Mouse (Mus musculus) macrophage (primary cell): ENCODE data around the gene Mnat1. TPM values are rescaled to one million over a fixed set of nuclear protein-coding genes. Genes with fewer than 3 reads are reported as not detected.

ENCODE experiments used
- H3K27ac ChIP-seq: fragments of 350-480 bp; formaldehyde crosslinking; 2 replicates; pipeline ENCODE4 v1.9.0; 2021
- H3K36me3 ChIP-seq: fragments of 350-480 bp; formaldehyde crosslinking; 2 replicates; pipeline ENCODE4 v1.9.0; 2021; ENCODE audit errors: inconsistent target
- H3K4me3 ChIP-seq: fragments of 350-480 bp; formaldehyde crosslinking; 2 replicates; pipeline ENCODE4 v1.9.0; 2021; ENCODE audit errors: inconsistent target
- H3K79me2 ChIP-seq: fragments of 350-480 bp; formaldehyde crosslinking; 2 replicates; pipeline ENCODE4 v1.9.0; 2021; ENCODE audit errors: inconsistent target
- WGBS: methylation state at CpG from one replicate; pipeline ENCODE4 v1.1.7; 2026; ENCODE audit warnings: inconsistent platforms; ENCODE audit not compliant: missing documents; 5-methylcytosine and 5-hydroxymethylcytosine counted together
- polyA plus RNA-seq: library from polyadenylated mRNA; stranded (reverse); fragments of 250-400 nt; gene quantifications from 3 replicates; pipeline ENCODE4 v1.2.4, GENCODE M21; 2018; ENCODE audit warnings: inconsistent platforms

The Mnat1 gene
- polyA plus RNA-seq, 1 experiment from 2014 or later = 12.3 TPM

DNA sequence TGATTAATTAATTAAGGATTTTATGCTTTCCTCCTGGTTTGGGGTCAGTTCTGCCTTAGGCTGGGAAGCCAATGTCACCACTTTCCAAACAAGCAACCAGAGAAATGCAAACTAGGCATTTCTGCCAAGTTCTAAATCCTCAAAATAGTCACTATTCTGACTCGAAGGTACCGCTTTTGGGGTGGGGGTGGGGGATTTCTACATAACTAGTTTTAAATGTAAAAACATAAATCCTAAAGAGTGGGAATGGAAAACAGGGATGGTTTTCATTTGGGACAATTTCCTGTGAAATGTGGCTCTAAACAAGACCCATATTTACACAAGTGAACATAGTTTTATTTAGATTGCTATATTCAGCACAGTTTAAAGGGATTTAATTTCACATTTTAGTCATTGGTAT lies 109.1 kb downstream of the Mnat1 start:
- Histone ChIP-seq H3K27ac (no peak overlapping the region), H3K36me3 (no peaks in the 10 kb centered on the region), H3K4me3 (no peak overlapping the region), H3K79me2 (no peaks in the 10 kb centered on the region)
- WGBS = 77% methylated on average over 2 of the region's 2 CpGs

DNA sequence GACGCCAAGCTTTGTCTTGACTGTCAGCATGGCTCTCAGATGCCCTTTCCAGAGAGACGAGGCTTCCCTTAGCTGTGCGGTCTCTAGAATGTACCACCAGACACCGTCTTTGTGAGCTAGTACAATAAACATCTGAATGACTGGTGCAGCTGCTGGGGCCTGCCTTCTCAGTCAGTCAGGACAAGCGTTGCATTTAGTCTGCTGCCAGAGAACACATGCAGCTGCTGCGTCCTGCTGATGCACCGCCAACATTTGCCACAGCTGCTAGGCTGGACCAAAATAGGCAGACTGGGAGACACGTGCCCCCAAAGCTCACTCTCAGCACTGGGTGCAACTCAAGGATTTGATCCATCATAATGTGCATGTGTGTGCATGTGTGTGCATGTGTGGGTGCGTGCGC lies 118.4 kb downstream of the Mnat1 start:
- WGBS = 98% methylated on average over 10 of the region's 10 CpGs

DNA sequence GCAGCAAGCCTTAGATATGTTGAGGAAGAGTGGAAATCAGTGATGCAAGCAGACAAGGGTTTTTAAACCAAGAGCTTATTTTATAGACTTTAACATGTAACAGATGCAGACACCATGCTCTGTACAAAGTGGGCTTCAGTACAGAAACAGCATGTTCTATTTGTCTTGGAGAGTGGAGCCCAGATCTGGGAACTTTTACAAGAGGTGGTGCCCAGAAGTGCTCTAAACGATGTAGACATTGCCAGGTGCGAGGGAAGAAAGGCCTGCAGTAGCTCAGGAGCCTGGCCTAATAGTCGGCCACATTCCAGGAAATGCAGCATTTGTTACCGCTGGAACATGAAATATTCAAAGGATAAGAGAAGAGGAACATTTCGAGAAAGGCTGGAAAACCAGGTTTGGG lies 122.2 kb downstream of the Mnat1 start:
- WGBS = 97% methylated on average over 5 of the region's 5 CpGs
- H3K36me3 ChIP-seq = no peaks in the 10 kb centered on the region
- H3K27ac ChIP-seq = no peak overlapping the region
- H3K79me2 ChIP-seq = no peaks in the 10 kb centered on the region
- H3K4me3 ChIP-seq = no peak overlapping the region

More for the DNA sequence above, 118.4 kb downstream of the Mnat1 start:
- no peaks in the 10 kb centered on the region for H3K36me3 ChIP-seq
- H3K4me3 ChIP-seq = no peak overlapping the region
- no peaks in the 10 kb centered on the region for H3K79me2 ChIP-seq
- H3K27ac ChIP-seq = no peak overlapping the region

DNA sequence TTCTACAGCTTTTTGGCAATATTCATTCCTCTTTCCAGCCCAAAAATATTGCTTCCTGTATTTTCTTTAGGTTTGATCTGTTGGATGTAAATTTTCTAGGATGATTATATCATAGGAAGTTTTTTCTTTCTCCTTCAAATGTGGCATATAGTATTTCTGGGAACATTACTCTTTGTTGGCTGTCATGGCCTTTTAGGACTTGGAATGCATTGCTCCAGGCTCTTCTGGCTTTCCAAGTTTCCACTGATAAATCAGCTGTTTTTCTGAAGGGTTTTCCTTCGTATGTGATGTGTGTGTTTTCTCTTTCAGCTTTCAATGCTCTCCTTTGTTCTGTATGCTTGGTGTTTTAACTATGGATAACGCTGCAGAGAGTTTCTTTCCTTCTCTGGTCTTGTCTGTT lies 131.5 kb downstream of the Mnat1 start:
- no peaks in the 10 kb centered on the region for H3K79me2 ChIP-seq
- H3K36me3 ChIP-seq = no peaks in the 10 kb centered on the region
- 100% methylated on average over 1 of the region's 2 CpGs for WGBS
- no peak overlapping the region for H3K27ac ChIP-seq
- no peak overlapping the region for H3K4me3 ChIP-seq

DNA sequence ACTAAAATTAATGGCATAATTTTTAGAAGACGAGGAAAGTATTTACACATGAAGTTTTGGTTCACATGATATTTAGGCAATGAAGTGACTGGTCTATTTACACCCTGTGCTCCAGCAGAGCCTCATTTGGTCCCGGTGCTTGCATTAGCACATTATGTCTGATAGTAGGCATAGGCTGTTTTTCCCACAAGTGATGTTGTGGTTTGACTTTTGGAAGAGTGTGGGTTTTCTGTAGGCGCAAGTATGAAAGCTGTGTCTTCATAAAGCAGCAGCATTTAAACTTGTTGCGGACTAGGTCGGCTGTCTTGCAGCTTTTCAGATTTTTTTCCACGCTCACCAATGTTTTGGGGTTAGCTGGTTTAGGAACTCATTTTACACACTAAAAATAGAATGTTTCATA lies 135.8 kb downstream of the Mnat1 start:
- H3K36me3 ChIP-seq = no peaks in the 10 kb centered on the region
- H3K4me3 ChIP-seq = no peak overlapping the region
- H3K27ac ChIP-seq = no peak overlapping the region
- H3K79me2 ChIP-seq = no peaks in the 10 kb centered on the region
- WGBS = 97% methylated on average over 6 of the region's 6 CpGs

DNA sequence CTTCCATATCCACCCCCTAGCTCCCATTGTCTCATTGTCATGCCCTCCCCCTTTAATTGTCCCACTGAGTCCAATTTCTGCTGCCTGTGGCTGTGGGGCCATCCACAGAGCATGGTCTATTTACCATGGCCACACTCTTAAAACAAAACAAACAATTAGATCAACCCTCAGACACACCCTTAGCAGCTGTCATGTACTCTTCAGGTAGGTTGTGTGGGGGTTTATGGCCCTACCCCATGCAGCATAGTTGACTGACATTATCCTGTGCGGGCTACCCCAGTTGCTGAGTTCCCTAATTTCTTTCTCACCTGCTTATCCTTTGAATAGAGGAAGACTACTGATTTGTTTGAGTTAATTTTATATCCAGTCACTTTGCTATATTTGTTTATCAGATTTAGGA lies 136.8 kb downstream of the Mnat1 start:
- no peaks in the 10 kb centered on the region for H3K79me2 ChIP-seq
- H3K36me3 ChIP-seq = no peaks in the 10 kb centered on the region
- H3K4me3 ChIP-seq = no peak overlapping the region
- 95% methylated on average over 1 of the region's 1 CpGs for WGBS
- no peak overlapping the region for H3K27ac ChIP-seq

DNA sequence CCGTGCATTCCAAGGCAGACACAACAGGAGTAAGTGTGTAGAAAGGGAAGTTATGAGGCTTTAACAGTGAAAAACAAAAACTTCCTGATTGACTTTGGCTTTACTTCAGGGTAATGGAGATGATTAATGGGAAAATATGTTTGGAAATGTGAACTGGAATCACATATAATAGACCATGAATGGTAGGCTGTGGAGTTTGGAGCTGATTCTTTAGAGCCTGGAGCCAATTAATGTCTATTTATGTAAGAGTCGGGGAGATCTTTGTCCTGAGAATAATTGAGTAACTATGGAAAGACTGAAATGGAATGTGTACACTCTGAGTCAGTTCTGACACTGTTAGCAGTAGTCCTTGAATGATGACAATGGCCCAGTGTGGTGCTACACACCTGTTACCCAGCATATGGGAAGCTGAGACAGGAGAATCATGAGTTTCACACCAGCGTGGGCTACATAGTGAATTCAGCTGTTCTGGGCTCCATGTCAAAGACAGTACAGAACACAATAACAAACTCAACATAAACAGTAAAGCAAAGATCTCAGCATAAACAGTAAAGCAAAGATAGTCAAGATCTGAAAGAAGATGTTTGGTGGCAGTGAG lies 142.0 kb downstream of the Mnat1 start:
- H3K27ac ChIP-seq = no peak overlapping the region
- 97% methylated on average over 3 of the region's 3 CpGs for WGBS
- H3K4me3 ChIP-seq = no peak overlapping the region
- H3K36me3 ChIP-seq = no peaks in the 10 kb centered on the region
- no peaks in the 10 kb centered on the region for H3K79me2 ChIP-seq

DNA sequence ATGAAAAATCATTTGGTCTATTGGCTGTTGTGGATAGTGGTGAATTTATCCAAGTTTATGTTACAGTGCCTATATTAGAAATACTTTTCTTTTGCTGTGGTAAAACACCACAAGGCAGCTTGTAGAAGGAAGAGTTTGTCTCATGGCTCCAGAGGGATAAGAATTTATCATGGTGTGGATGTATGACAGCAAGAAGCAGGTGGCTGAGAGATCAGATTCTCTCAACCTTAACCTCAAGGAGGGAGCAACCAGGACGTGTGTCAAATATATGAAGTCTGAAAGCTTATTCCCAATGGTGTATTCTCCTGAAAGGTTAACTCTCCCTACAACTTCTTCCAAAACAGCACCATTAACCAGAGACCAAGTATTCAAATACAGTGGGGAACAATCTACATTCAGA lies 143.1 kb downstream of the Mnat1 start:
- WGBS = 100% methylated on average over 1 of the region's 1 CpGs
- no peak overlapping the region for H3K4me3 ChIP-seq

DNA sequence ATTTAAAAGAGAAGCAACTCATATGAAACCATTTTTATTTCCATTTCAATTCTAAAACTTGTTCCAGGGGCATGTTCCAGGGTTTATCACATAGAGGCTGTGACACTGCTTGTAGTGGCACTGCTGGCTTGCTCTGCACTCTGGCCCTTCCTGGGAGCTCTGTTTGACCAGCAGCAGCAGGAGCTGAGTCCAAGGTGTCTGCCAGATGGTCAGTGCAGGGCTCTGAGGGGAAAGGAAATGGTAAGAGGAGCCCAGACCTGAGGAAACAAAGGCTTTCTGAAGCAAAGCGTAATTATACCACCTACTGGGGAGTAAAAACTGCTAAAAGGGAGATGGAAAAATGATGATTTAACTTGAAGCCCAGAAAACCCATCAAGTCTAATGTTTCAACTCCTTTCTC lies 145.0 kb downstream of the Mnat1 start:
- no peak overlapping the region for H3K4me3 ChIP-seq

More for the DNA sequence above, 143.1 kb downstream of the Mnat1 start:
- Histone ChIP-seq H3K79me2 (no peaks in the 10 kb centered on the region), H3K36me3 (no peaks in the 10 kb centered on the region), H3K27ac (no peak overlapping the region)

DNA sequence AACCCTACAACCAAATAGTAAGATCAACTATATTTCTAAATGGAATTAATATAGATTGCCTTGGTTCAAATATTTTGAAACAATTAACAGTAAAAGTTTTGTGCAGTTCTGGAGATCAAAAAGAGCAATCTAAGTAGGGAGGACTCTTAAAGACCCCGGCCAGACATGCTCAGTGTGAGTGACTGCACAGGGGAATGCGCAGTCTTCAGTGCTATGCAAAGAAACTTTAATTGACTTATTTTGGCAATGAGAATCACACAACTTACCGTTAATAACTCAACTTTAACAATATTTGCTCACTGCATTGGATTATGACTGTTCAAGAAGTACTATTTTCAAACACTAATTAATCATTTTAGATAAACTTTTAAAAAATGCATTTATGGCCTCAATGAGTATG lies 146.0 kb downstream of the Mnat1 start:
- Histone ChIP-seq H3K27ac (no peak overlapping the region), H3K4me3 (no peak overlapping the region), H3K79me2 (no peaks in the 10 kb centered on the region), H3K36me3 (no peaks in the 10 kb centered on the region)
- 97% methylated on average over 3 of the region's 3 CpGs for WGBS

More for the DNA sequence above, 145.0 kb downstream of the Mnat1 start:
- Histone ChIP-seq H3K36me3 (no peaks in the 10 kb centered on the region), H3K79me2 (no peaks in the 10 kb centered on the region), H3K27ac (no peak overlapping the region)
- 90% methylated on average over 1 of the region's 1 CpGs for WGBS

DNA sequence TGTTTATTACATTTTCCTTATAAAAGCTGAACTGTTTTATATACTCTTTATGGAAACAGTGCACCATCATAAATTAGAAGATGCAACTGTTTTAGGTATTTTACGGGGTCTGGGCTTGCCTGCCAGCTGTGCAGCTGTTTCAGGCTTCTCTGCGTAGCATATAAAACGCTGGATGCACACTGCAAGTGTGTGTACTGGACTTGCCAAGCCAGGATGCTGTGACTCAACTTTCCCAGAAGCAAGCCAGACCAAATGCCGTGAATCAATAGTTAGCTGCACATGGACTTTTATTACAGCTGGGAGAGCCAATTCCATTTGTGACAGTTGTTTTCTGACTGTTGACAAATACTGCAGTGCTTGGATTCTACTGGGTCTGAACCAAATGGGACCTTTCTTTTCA lies 146.4 kb downstream of the Mnat1 start:
- 94% methylated on average over 4 of the region's 4 CpGs for WGBS
- no peaks in the 10 kb centered on the region for H3K79me2 ChIP-seq
- no peak overlapping the region for H3K4me3 ChIP-seq
- H3K27ac ChIP-seq = no peak overlapping the region
- no peaks in the 10 kb centered on the region for H3K36me3 ChIP-seq

DNA sequence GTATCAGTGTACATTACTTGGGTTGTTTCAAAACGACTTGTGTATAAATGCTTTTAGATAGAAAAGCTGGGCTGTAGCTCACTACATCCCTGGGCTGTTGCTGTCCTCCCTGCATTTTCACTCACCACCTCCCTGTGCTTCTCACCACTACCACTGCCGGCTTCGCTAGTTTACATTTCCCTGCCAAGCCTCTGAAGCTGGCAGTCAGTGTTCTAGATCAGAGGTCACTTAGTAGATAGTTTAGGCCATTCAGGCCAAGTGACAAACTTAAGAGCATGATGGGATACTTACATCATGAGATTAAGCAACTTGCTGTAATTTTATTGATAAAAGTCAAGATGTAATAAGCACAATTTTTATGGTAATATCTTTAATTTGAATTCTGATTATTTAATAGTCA lies 151.4 kb downstream of the Mnat1 start:
- H3K79me2 ChIP-seq = no peaks in the 10 kb centered on the region
- WGBS = 89% methylated on average over 3 of the region's 3 CpGs
- no peak overlapping the region for H3K27ac ChIP-seq
- no peak overlapping the region for H3K4me3 ChIP-seq
- H3K36me3 ChIP-seq = peaks cover 21% of the 10 kb centered on the region; the same call in 1 of the 2 replicates

DNA sequence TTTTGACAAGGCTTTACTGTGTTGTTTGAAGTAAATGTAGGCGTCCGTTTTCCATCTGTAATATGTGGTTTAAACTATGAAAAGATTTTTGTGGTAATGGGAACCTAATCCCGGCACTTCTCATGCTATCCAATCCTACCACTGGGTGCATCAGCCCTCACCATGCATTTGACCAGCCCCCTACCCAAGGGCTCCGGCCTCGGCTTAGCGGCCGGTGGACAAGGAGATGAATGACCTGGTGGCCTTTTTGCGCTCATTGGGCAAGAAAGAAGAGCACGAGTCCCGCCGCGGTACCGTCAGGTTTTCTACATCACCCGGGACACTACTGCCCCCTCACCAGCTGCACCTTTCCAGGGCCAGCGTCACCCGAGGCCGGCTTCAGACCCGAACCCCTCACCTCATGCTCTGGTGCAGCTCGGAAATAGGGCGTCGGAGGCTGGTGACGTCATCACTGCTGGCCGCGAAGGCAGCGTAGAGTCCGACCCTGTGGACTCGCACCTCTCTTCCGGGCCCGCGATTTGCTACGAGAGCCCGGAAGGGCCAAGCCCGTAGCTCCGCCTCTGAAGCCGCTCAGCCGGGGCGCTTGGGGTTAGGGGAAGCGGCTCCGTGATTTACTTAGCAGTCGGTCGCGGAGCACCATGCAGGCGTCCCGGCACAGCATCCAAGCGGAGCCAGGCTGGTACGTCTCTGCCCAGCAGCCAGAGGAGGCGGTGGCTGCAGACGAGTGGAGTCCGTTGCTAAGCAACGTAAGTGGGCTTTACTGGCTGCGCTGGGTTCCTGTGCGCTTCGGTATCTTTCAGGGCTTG lies 163.0 kb downstream of the Mnat1 start, which contains the start of the genes Trmt5 and Slc38a6:
TSS of gene Trmt5 (minus strand) at position 424 of the 806 bp plus-strand sequence.
TSS of gene Slc38a6 (plus strand) at position 493 of the 806 bp plus-strand sequence.
- H3K4me3 ChIP-seq = peak within 1 kb of the TSS; percentile 96
- H3K79me2 ChIP-seq = peaks cover 79% of the 10 kb centered on the region
- H3K27ac ChIP-seq = peak within 1 kb of the TSS; percentile 85
- WGBS = 1% methylated on average over 51 of the region's 53 CpGs
- H3K36me3 ChIP-seq = peaks cover 23% of the 10 kb centered on the region

DNA sequence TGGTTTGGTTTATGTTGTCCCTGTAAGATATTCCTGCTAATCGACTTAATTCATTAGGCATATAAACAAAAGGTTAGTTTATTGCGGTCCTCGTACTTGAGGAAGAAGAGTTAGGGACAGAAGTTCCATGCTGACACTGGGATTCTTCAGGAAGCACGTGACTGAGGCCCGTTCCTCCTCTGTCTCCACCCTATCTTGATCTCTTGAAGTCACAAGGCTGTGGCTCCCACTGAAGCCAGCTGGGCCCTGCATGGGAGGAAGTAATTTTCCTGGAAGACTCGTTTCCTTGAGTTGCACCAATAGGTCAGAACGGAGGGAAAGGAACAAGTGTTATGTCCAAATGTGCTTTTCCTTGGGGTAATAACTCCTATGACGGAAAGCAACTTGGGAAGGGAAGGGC lies 164.1 kb downstream of the Mnat1 start:
- H3K36me3 ChIP-seq = peaks cover 22% of the 10 kb centered on the region
- peaks cover 90% of the 10 kb centered on the region for H3K79me2 ChIP-seq
- H3K27ac ChIP-seq = peak overlapping the region; percentile 85
- peak overlapping the region; percentile 96 for H3K4me3 ChIP-seq
- whole genome bisulfite sequencing = 56% methylated on average over 8 of the region's 8 CpGs

DNA sequence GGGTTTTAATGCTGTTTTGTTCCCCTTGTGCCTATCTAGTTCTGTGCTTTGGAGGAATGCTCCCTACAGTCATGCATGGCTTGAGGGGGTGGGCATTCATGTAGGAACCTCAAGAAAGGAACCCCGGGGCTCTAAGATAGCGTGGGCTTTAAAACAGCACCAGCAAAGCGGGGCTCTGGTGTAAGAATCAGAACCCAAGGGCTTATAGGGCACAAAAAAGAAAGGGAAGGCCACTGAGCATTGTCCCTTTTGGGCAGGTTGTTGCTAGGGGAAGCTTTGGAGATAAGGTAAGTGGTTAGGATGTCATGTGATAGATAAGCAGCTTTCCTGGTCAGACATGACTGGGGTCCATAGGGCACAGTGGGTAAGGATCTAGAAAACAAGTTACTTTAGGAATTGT lies 165.1 kb downstream of the Mnat1 start:
- 88% methylated on average over 3 of the region's 3 CpGs for WGBS
- H3K79me2 ChIP-seq = peaks cover 95% of the 10 kb centered on the region
- H3K27ac ChIP-seq = no peak overlapping the region
- peaks cover 32% of the 10 kb centered on the region for H3K36me3 ChIP-seq
- H3K4me3 ChIP-seq = no peak overlapping the region
